Mouse (Mus musculus) lung, embryonic 16.5 days (tissue): ENCODE measurements at regions not wholly inside any gene's neighbourhood (a gene's known extent, or its start where the extent isn't known, plus 50 kb on each side); places are given as distances from the start of the nearest gene placed in this dataset.

Source experiments
- ATAC-seq: fragments of 200-750 bp; cut with Nextera tagmentation; 2 replicates; pipeline ENCODE4 v1.8.0; 2017; ENCODE audit warnings: low read depth, mild to moderate bottlenecking, moderate library complexity
- H3K27ac ChIP-seq: fragments of 300-500 bp; sonication (generic); 2 replicates; pipeline ENCODE4 v1.5.1; 2014; ENCODE audit warnings: mild to moderate bottlenecking, control low read depth, low read length
- H3K27me3 ChIP-seq: fragments of 300-500 bp; sonication (generic); 2 replicates; pipeline ENCODE4 v1.6.1; 2014; ENCODE audit warnings: low read depth, low read length, mixed read lengths; ENCODE audit not compliant: control insufficient read depth, insufficient read depth
- H3K36me3 ChIP-seq: fragments of 300-500 bp; sonication (generic); 2 replicates; pipeline ENCODE4 v1.6.1; 2014; ENCODE audit warnings: low read length; ENCODE audit not compliant: control insufficient read depth, insufficient read depth
- H3K4me1 ChIP-seq: fragments of 300-500 bp; sonication (generic); replicated peaks from 2 replicates; pipeline ENCODE4 v1.6.1; 2014; ENCODE audit warnings: low read length, mixed read lengths; ENCODE audit not compliant: control insufficient read depth, insufficient read depth
- H3K4me2 ChIP-seq: fragments of 300-500 bp; sonication (generic); 2 replicates; pipeline ENCODE4 v1.6.1; 2014; ENCODE audit warnings: low read depth, low read length, control low read depth
- H3K4me3 ChIP-seq: fragments of 300-500 bp; sonication (generic); 2 replicates; pipeline ENCODE4 v1.5.1; 2014; ENCODE audit warnings: mild to moderate bottlenecking, low read length, control low read depth
- H3K9ac ChIP-seq: fragments of 300-500 bp; sonication (generic); 2 replicates; pipeline ENCODE4 v1.6.1; 2014; ENCODE audit warnings: low read length, control low read depth
- H3K9me3 ChIP-seq: fragments of 300-500 bp; sonication (generic); 2 replicates; pipeline ENCODE4 v1.6.1; 2016; ENCODE audit warnings: low read length; ENCODE audit not compliant: control insufficient read depth
- WGBS: fragments of 180-500 bp; shearing (Covaris S2); extraction: QIAGEN DNeasy Blood & Tissue Kit; methylation state at CpG from one replicate; pipeline ENCODE4 v1.1.7; 2014; 5-methylcytosine and 5-hydroxymethylcytosine counted together

DNA sequence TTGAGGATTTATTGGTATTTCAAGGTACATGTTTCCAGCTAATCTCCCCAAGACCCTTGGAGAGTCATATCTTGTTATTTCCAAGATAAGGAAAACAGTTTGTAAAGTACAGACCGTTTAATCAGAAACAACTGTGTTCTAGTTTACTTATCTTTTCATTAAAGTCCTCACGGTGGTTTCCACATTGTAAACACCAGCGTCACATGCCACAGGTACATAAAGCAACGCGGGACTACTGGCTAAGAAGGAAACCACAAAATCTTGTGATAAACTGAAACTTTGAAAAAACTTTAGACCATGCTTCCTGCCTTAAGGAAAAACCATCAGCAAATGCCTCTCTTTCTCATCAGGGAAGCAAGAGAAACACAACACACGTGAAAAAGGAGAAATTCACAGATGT is 522.4 kb upstream of the Fam174a start:
- Histone ChIP-seq H3K4me1 (no peaks in the 10 kb centered on the region), H3K4me2 (no peak overlapping the region), H3K27ac (no peak overlapping the region), H3K4me3 (no peak overlapping the region), H3K36me3 (no peaks in the 10 kb centered on the region), H3K9ac (no peak overlapping the region), H3K9me3 (no peaks in the 10 kb centered on the region), H3K27me3 (no peaks in the 10 kb centered on the region)
- WGBS = 24% methylated on average over 6 of the region's 6 CpGs
- ATAC-seq = no peak

DNA sequence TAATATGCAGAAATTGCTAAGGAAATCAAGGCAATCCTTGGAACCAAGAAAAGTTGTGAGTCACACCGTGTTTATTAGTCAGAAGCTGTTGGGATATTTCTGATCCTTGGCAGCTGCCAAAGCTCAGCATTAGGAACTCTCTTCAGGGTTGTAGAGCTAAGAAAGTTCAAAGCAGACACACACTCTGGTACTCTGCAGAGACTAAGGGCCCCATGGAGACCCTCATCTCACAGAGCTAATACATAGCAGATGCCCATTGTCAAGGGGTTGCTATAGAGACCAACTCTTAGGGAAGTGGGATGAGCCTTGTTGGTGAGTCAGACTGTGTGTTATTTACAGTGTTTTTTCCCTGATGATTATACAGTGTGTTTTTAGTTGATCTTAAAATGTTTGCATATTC is 517.4 kb upstream of the Fam174a start:
- no peak overlapping the region for H3K4me3 ChIP-seq
- H3K27me3 ChIP-seq = no peaks in the 10 kb centered on the region
- H3K9me3 ChIP-seq = no peaks in the 10 kb centered on the region
- no peak overlapping the region for H3K27ac ChIP-seq
- no peaks in the 10 kb centered on the region for H3K36me3 ChIP-seq
- no peak overlapping the region for H3K4me2 ChIP-seq
- WGBS = 64% methylated on average over 1 of the region's 1 CpGs
- no peak for ATAC-seq
- no peaks in the 10 kb centered on the region for H3K4me1 ChIP-seq
- H3K9ac ChIP-seq = no peak overlapping the region

DNA sequence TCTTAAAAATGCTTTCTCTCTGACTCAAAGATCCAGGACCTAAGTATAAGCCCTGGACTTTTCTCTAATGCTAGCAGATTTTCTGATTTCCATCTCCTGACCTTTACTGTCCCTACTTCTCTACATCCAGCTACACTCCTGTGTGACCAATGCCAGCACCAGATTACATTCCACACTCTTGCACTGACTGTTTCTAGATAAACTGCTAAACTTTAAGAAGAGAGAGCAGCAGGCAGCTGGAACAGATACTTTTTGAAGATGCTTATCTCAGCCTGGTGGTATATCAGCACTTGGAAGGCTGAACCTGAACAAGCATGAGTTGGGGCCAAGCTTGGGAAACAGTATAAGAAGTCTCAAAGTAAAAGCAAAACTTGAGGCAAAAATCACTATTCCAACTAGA is 509.7 kb upstream of the Fam174a start:
- Histone ChIP-seq H3K27ac (no peak overlapping the region), H3K27me3 (no peaks in the 10 kb centered on the region), H3K9me3 (no peaks in the 10 kb centered on the region), H3K4me2 (no peak overlapping the region), H3K4me3 (no peak overlapping the region), H3K9ac (no peak overlapping the region), H3K36me3 (no peaks in the 10 kb centered on the region), H3K4me1 (no peaks in the 10 kb centered on the region)
- no peak for ATAC-seq

DNA sequence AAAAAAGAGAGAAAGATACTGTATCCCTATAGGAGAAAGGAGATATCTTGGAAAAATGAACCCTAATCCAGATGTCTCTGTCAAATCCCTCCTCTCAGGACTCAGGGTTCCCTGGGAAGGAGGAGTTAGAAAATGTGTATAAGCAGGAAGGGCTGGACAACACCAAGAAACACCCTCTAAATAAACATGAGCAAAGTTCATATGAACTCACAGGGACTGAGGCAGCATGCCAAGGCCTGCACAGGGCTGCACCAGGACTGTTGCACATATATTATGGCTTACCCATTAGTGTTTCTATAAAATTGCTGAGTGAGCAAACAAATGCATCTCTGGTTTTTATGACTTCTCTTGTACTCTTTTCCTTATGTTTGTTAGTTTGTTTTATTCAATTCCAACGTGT is 508.5 kb upstream of the Fam174a start:
- no peak overlapping the region for H3K27ac ChIP-seq
- peak; percentile 86 for ATAC-seq

DNA sequence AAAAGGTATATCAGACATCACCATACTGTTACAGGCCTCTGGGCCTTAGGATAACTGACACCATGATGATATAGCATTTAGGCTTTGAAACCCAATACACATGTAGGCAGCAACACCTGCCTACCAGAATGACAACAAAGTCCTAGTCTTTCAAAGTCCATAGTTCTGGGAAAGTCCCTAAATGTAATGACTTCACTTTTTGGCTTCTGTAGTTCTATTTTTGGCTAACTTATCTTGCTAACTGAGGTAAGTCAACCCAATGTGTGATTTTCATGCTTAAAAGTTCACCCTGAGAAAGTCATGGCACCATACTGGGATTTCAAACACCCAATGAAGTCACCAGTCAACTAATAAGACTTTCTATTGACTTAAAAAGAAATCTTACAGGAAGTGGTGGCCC is 485.8 kb upstream of the Fam174a start:
- H3K4me3 ChIP-seq = no peak overlapping the region
- ATAC-seq = no peak
- H3K9ac ChIP-seq = no peak overlapping the region
- no peaks in the 10 kb centered on the region for H3K36me3 ChIP-seq
- H3K4me2 ChIP-seq = no peak overlapping the region
- no peak overlapping the region for H3K27ac ChIP-seq
- H3K9me3 ChIP-seq = no peaks in the 10 kb centered on the region
- no peaks in the 10 kb centered on the region for H3K27me3 ChIP-seq
- H3K4me1 ChIP-seq = no peaks in the 10 kb centered on the region

More for the DNA sequence above, 508.5 kb upstream of the Fam174a start:
- Histone ChIP-seq H3K36me3 (no peaks in the 10 kb centered on the region), H3K9ac (no peak overlapping the region), H3K27me3 (no peaks in the 10 kb centered on the region), H3K4me1 (no peaks in the 10 kb centered on the region), H3K9me3 (no peaks in the 10 kb centered on the region), H3K4me3 (no peak overlapping the region), H3K4me2 (no peak overlapping the region)
- WGBS = 21% methylated on average over 1 of the region's 1 CpGs

DNA sequence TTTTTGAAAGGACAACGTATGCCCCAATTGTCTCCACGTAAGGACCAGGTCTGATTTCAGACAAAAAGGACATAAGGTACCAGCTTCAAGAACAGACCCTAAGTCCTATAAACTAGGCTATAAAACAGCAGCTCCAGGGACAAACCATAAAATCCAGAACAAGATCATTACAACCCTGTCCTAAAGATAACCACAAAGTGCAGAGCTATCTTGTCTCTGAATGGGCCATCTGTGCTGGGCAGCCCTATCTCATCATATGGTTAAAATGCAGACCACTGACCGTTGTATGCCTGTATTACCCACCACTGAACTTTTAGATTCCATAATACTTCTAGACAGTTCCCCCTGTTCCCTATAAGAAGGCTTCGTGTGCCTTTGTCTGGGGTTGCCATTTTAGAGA is 477.4 kb upstream of the Fam174a start:
- no peak overlapping the region for H3K27ac ChIP-seq
- no peak for ATAC-seq
- no peak overlapping the region for H3K9ac ChIP-seq
- no peaks in the 10 kb centered on the region for H3K9me3 ChIP-seq
- H3K36me3 ChIP-seq = no peaks in the 10 kb centered on the region
- no peaks in the 10 kb centered on the region for H3K4me1 ChIP-seq
- no peak overlapping the region for H3K4me3 ChIP-seq
- no peaks in the 10 kb centered on the region for H3K27me3 ChIP-seq
- WGBS = 85% methylated on average over 4 of the region's 4 CpGs
- H3K4me2 ChIP-seq = no peak overlapping the region

DNA sequence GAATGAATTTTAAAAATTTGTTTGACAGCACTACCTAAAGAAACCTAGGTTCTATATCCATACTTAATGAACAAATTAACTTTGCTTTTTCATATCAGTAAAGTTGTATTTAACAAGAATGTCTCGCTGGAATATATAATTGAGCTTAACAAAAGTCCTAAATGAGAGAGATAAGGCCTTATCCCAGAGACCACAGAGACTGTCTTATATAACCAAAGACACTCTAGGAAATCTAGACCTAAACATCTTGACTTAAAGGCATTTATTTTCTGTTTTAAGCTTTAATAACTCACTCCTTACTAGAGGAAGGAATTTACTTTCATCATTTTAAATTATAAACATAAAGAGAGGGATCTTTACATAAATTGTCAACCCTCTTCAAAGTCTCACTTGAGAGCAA is 461.9 kb upstream of the Fam174a start:
- H3K9ac ChIP-seq = no peak overlapping the region
- H3K27ac ChIP-seq = no peak overlapping the region
- no peaks in the 10 kb centered on the region for H3K4me1 ChIP-seq
- ATAC-seq = no peak
- H3K27me3 ChIP-seq = no peaks in the 10 kb centered on the region
- H3K4me2 ChIP-seq = no peak overlapping the region
- 35% methylated on average over 1 of the region's 1 CpGs for WGBS
- no peak overlapping the region for H3K4me3 ChIP-seq
- H3K9me3 ChIP-seq = no peaks in the 10 kb centered on the region
- H3K36me3 ChIP-seq = no peaks in the 10 kb centered on the region

DNA sequence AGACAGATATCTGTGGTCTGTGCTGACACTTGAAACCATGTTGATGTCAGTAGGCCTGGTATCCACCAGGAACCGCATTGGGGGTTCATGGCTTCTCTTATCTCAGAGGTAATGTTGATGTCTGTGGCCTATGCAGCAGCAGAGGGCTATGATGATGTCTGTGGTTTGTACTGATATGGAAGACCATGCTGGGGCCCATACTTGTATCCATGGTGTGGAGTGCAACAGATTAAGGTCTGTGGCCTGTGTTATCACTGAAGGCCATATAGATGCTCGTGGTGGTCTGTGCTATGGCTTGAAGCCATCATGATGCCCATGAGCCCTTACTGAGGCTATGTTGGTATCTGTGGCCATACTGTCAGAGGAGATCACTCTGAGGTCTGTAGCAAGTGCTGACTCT is 455.0 kb upstream of the Fam174a start:
- no peak overlapping the region for H3K4me3 ChIP-seq
- no peak overlapping the region for H3K9ac ChIP-seq
- ATAC-seq = no peak
- H3K9me3 ChIP-seq = no peaks in the 10 kb centered on the region
- H3K4me1 ChIP-seq = no peaks in the 10 kb centered on the region
- WGBS = 85% methylated on average over 2 of the region's 2 CpGs
- H3K27ac ChIP-seq = no peak overlapping the region
- no peak overlapping the region for H3K4me2 ChIP-seq
- no peaks in the 10 kb centered on the region for H3K36me3 ChIP-seq
- no peaks in the 10 kb centered on the region for H3K27me3 ChIP-seq

DNA sequence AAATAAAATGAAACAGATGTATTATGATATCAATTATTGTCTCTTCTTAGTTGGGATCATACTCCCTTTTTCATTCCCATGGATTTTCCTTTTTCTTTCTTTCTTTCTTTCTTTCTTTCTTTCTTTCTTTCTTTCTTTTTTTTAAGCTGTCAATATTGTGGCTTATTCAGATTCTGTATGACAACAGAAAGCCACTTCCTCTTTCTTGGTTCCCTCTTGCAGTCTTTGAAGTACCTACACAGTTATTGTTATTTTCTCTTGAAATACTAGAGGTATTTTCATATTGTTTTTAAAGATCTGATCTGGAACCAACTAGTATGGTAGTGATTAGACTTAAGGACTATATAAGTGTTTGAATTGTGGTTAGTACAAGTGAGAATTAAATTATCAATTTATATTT is 444.6 kb upstream of the Fam174a start:
- H3K4me3 ChIP-seq = no peak overlapping the region
- H3K4me2 ChIP-seq = no peak overlapping the region
- no peaks in the 10 kb centered on the region for H3K27me3 ChIP-seq
- H3K27ac ChIP-seq = no peak overlapping the region
- H3K9me3 ChIP-seq = no peaks in the 10 kb centered on the region
- no peak overlapping the region for H3K9ac ChIP-seq
- no peaks in the 10 kb centered on the region for H3K36me3 ChIP-seq
- H3K4me1 ChIP-seq = no peaks in the 10 kb centered on the region
- ATAC-seq = no peak

DNA sequence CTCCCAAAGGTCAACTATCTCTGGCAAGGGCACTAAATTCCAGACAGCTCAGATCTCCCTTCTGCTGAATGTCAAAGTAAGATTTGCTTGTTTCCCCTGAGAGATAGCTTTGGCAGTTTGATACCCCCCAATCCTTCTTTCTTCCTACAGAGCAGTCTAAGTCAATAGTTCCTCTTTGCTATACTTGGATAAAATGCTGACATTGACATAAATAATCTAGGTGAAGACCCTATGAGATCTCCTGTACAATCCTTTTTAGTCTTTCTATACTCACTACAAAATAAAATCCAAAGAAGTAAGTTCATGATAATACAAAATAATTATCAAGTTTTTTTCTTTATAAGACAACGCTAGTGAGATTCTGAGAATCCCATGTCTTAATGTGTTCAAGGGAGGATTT is 432.9 kb upstream of the Fam174a start:
- Histone ChIP-seq H3K9ac (no peak overlapping the region), H3K4me2 (no peak overlapping the region), H3K9me3 (no peaks in the 10 kb centered on the region), H3K4me1 (no peaks in the 10 kb centered on the region), H3K36me3 (no peaks in the 10 kb centered on the region), H3K27me3 (no peaks in the 10 kb centered on the region), H3K4me3 (no peak overlapping the region), H3K27ac (no peak overlapping the region)
- 100% methylated on average over 1 of the region's 1 CpGs for WGBS
- ATAC-seq = no peak
